Mouse (Mus musculus) hindbrain, embryonic 10.5 days (tissue): ENCODE results near the gene Bcr. TPM values are rescaled to one million over a fixed set of nuclear protein-coding genes. Genes with fewer than 3 reads are reported as not detected.

Experiments
- DNase-seq: peaks from one replicate; pipeline ENCODE4 v3.0.0-alpha.2; 2017; ENCODE audit warnings: low spot score
- H3K27ac ChIP-seq: fragments of 300-500 bp; sonication (generic); 2 replicates; pipeline ENCODE4 v1.5.1; 2016; ENCODE audit warnings: mild to moderate bottlenecking, moderate library complexity
- H3K27me3 ChIP-seq: fragments of 300-500 bp; sonication (generic); 2 replicates; pipeline ENCODE4 v1.6.1; 2016; ENCODE audit warnings: mild to moderate bottlenecking; ENCODE audit not compliant: poor library complexity, insufficient read depth, severe bottlenecking
- H3K36me3 ChIP-seq: fragments of 300-500 bp; sonication (generic); 2 replicates; pipeline ENCODE4 v1.6.1; 2016; ENCODE audit warnings: mild to moderate bottlenecking, moderate library complexity
- H3K4me1 ChIP-seq: fragments of 300-500 bp; sonication (generic); replicated peaks from 2 replicates; pipeline ENCODE4 v1.6.1; 2016; ENCODE audit warnings: mild to moderate bottlenecking
- H3K4me3 ChIP-seq: fragments of 300-500 bp; sonication (generic); 2 replicates; pipeline ENCODE4 v1.5.1; 2016; ENCODE audit warnings: mild to moderate bottlenecking, moderate library complexity
- H3K9me3 ChIP-seq: fragments of 300-500 bp; sonication (generic); 2 replicates; pipeline ENCODE4 v1.6.1; 2016; ENCODE audit warnings: mild to moderate bottlenecking, moderate library complexity
- WGBS: fragments of 180-500 bp; shearing (Covaris S2); methylation state at CpG from one replicate; pipeline ENCODE4 v1.1.7; 2016; 5-methylcytosine and 5-hydroxymethylcytosine counted together
- polyA plus RNA-seq: library from polyadenylated mRNA; unstranded; fragments of >200 nt; fragmentation: Nextera tagmentation; extraction: Ambion mirVana; gene quantifications from 2 replicates; pipeline ENCODE4 v1.2.1, GENCODE M21; 2016

The Bcr gene
- polyA plus RNA-seq, 1 experiment from 2014 or later: 7.8 TPM

DNA sequence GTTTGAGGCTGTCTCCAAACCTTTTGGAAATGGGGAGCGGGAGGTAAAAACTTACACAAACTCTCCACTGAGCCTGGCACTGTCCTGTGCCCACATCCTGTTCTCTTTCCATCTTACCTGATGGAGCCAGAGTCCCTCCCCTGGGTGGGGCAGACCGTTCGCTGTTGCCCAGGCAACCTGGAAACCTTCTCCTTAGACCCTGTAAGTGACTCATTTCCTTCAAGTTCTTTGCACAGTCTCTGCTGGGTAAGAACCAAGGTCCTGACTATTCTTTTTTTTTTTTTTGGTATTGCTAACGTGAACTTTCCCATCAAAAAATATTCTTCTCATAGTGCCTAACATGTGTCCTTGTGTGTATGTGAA, 44.7 kb downstream of the Bcr start:
- Histone ChIP-seq H3K27me3 (peaks cover 32% of the 10 kb centered on the region), H3K9me3 (no peaks in the 10 kb centered on the region), H3K4me3 (no peak overlapping the region), H3K4me1 (peaks cover 49% of the 10 kb centered on the region), H3K27ac (no peak overlapping the region), H3K36me3 (no peaks in the 10 kb centered on the region)
- WGBS: 84% methylated on average over 4 of the region's 4 CpGs
- no peak for DNase-seq

DNA sequence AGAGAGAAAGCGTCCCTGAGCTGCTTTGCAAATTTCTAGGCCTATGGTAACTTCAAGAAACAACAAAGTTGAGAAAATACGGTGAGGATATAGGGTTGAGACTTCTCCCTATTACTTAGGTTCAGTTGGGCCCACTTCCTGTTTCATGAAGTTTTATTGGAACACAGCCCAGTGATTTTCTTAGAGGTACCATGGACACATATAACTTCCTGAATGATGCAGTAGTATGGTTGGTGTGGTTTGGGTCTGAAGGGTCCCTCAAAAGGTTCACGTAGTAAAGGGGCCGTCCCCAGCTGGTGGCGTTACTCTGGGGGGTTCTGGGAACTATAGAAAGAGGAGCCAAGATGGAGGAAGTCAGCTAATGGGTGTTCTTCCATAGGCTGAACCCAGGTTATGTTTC, 45.3 kb downstream of the Bcr start:
- no peak for DNase-seq
- Histone ChIP-seq H3K27me3 (peaks cover 26% of the 10 kb centered on the region), H3K4me1 (peaks cover 43% of the 10 kb centered on the region), H3K27ac (no peak overlapping the region), H3K9me3 (no peaks in the 10 kb centered on the region), H3K4me3 (no peak overlapping the region), H3K36me3 (no peaks in the 10 kb centered on the region)
- WGBS: 95% methylated on average over 5 of the region's 5 CpGs

DNA sequence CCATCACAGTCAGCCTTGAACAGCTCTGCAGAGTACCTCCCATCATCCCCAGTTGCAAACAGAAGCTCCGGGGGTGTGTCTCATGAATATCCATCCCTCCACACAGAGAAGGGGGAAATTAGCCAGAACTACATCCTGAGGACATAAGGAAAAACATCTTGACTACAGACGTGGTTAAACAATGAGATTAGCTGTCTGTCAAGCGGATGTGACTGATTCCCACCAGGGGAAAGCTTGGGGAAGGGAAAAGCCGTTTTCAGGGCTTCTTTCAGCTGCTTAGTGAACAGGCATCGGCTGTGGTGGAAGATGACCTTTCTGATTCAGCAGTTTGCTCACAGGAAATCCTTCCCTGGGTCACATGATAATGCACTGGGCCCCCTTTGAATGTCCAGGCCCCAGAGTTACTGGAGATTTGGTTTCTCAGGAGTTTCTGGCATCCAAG, 46.6 kb downstream of the Bcr start:
- Histone ChIP-seq H3K9me3 (no peaks in the 10 kb centered on the region), H3K36me3 (no peaks in the 10 kb centered on the region), H3K27me3 (peaks cover 13% of the 10 kb centered on the region), H3K27ac (peak overlapping the region; percentile 51), H3K4me3 (no peak overlapping the region), H3K4me1 (peaks cover 40% of the 10 kb centered on the region)
- DNase-seq: peak; percentile 18
- 22% methylated on average over 5 of the region's 5 CpGs for WGBS

DNA sequence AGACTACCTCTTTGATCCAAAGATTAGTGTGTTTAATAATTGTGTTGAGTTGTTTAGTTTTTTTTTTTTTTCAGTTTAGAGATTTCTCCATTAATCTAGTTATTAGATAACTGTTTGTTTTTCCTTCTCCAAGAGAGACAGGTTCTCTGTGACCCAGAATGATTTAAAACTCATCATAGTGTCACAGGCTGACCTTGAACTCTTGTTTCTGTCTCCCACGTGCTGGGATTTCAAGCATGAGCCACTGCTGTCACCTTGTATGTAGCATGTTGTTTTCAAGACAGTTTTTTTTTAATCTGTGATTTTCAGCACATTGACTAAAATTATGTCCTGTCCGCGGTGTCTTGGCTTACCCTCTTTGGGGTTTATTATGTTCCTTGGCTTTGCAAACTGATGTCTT, 47.7 kb downstream of the Bcr start:
- Histone ChIP-seq H3K4me3 (no peak overlapping the region), H3K9me3 (no peaks in the 10 kb centered on the region), H3K27ac (no peak overlapping the region), H3K36me3 (no peaks in the 10 kb centered on the region), H3K27me3 (peaks cover 2% of the 10 kb centered on the region), H3K4me1 (peaks cover 46% of the 10 kb centered on the region)
- 85% methylated on average over 3 of the region's 3 CpGs for WGBS
- DNase-seq: no peak

DNA sequence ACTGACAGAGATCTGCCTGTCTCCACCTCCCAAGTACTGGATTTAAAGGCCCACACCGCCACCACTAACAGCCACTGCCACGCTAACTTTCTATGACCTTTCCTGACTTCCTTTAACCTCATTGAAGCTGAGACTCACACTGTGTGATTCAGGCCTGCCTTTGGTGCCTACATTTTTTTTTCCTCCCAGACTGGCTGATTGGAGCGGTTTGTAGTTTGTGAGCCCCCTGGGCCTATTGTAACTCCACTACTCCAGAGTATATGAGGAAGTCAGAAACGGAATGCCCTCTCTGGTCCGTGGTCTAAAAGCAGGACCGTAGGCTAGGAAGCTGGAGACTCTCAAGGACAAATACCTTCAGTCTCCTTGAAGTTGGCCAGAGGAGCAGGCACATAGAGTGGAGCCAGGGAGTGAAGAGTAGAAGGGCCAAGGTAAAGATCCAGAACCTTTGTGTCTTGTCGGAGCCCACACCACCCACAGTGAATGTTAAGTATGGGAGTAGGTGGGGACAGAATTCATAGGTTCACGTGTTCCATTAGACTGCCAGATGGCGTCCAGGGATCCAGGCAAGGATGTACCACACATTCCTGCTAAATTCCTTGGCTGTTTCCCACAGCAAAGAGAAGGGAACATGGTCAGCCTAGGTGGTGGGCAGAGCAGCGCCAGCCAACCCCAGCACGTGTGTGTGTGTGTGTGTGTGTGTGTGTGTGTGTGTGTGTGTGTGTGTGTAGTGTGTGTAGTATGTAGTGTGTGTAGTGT, 51.2 kb downstream of the Bcr start:
- H3K36me3 ChIP-seq: no peaks in the 10 kb centered on the region
- H3K9me3 ChIP-seq: no peaks in the 10 kb centered on the region
- no peaks in the 10 kb centered on the region for H3K27me3 ChIP-seq
- H3K4me1 ChIP-seq: peaks cover 46% of the 10 kb centered on the region
- no peak overlapping the region for H3K4me3 ChIP-seq
- 86% methylated on average over 11 of the region's 11 CpGs for whole genome bisulfite sequencing
- no peak for DNase-seq
- no peak overlapping the region for H3K27ac ChIP-seq

DNA sequence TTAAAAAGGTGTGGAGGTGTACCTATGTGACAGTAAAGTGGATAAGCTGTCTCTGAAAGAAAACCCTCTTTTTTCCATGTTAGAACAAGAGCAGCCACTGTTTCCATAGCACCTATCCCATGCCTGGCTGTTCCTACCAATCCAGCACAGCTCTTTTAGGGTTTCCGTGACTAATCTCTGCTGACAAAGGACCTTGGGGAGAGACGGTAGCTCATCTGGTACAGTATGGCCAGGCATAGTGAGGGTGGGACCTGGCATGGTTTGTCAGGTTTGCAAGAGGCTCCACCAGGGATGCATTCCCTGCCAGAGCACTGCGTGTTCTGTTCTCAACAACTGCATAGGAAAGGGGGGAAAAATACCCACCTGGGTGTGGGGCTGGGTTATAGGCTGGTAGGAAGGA, 52.0 kb downstream of the Bcr start:
- no peak overlapping the region for H3K4me3 ChIP-seq
- H3K4me1 ChIP-seq: peaks cover 43% of the 10 kb centered on the region
- WGBS: 80% methylated on average over 3 of the region's 3 CpGs
- no peaks in the 10 kb centered on the region for H3K36me3 ChIP-seq
- no peak for DNase-seq
- H3K9me3 ChIP-seq: no peaks in the 10 kb centered on the region
- H3K27ac ChIP-seq: no peak overlapping the region
- no peaks in the 10 kb centered on the region for H3K27me3 ChIP-seq

DNA sequence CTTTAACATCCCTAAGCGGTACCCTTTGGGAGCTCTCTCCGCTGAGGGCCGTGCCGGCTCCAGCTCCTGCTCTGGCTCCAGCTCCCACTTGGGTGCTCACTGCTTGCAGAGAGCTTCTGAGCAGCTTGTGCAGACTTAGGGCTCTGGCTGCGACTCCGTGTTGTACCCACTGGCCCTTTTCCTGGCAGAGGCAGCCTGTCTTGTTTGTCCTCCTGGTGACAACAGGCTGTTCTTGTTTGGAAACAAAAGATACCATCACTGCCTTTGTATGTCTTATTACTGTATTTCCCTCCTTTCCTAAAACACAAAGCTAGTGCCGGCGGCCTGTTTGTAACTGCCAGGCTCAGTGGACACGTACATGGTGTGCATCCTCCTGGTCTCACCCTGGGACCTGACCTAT, 53.2 kb downstream of the Bcr start:
- no peaks in the 10 kb centered on the region for H3K36me3 ChIP-seq
- DNase-seq: no peak
- peaks cover 52% of the 10 kb centered on the region for H3K4me1 ChIP-seq
- WGBS: 91% methylated on average over 9 of the region's 9 CpGs
- H3K27me3 ChIP-seq: no peaks in the 10 kb centered on the region
- no peak overlapping the region; the same call in 1 of the 2 replicates for H3K27ac ChIP-seq
- H3K9me3 ChIP-seq: no peaks in the 10 kb centered on the region
- H3K4me3 ChIP-seq: no peak overlapping the region

DNA sequence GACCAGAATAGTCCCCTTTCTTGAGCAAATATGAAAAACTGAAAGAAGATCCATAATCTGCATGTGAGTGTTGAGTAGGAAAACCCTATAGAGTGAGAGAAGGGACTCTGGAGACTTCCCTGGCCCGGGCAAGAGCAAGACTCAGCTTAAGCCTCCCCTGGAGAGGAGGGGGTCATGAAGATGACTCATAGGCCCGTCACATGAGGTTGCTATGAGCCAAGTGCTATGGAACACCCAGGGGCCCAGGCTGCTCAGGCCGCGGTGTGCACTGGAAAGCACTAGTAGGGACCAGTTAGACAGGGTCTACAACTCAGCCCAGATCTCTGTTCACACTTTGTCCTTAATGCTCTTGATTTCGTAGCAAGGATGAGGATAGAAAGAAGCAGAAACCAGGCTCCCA, 54.8 kb downstream of the Bcr start:
- Histone ChIP-seq H3K4me3 (no peak overlapping the region), H3K27me3 (no peaks in the 10 kb centered on the region), H3K27ac (no peak overlapping the region), H3K4me1 (peaks cover 62% of the 10 kb centered on the region), H3K9me3 (no peaks in the 10 kb centered on the region), H3K36me3 (no peaks in the 10 kb centered on the region)
- DNase-seq: no peak
- 89% methylated on average over 5 of the region's 5 CpGs for WGBS

DNA sequence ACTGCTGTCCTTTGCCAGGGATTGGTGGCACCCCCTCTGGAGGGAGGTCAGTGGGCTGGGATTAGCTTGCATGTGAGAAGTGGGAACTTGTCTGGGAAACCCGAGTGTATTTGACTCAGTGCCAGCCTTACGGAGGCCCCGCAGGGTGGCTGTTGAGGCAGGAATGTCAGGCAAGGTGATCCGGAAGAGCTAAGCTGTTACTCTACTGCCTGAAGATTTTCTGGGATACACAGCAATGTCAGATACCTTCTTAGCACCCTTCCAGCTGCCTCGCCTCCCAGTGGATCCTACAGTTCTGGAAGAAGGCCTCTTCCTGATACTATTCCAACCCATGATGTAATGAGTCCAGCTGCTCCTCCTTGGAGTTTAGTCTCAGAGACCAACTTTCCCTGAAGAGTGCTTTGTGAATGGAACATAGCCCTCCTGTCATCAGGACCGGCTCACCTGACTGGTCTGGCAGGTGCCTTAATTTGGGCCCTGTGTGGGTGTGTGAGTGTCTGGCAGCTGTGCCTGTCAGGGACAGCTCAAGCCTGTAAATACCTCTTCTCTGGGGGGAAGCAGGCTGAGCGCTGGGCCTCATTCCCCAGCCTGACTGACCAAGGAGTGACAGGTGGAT, 56.6 kb downstream of the Bcr start:
- no peak overlapping the region for H3K27ac ChIP-seq
- H3K4me3 ChIP-seq: no peak overlapping the region
- DNase-seq: no peak
- no peaks in the 10 kb centered on the region for H3K27me3 ChIP-seq
- peaks cover 71% of the 10 kb centered on the region for H3K4me1 ChIP-seq
- H3K9me3 ChIP-seq: no peaks in the 10 kb centered on the region
- no peaks in the 10 kb centered on the region for H3K36me3 ChIP-seq
- 85% methylated on average over 7 of the region's 7 CpGs for WGBS

DNA sequence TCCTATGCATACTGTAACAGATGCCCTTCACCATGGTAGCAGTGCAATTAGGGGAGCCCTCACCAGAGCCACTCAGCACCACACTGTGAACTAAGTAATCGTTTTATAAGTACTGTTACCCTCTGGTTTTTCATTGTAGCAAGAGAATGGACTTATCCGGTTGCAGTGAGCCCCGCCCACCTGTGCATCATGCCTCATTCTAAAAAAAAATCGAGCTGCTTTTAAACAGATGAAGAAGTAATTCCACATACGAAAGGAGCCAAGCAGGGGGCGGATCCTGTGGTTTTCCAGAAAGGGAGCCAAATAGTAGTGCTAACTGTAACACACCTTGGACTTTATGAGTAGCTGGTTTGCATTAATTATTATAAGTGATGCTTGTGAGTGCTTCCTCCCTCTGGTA, 58.1 kb downstream of the Bcr start:
- no peaks in the 10 kb centered on the region for H3K27me3 ChIP-seq
- peaks cover 63% of the 10 kb centered on the region for H3K4me1 ChIP-seq
- no peak for DNase-seq
- WGBS: 85% methylated on average over 6 of the region's 6 CpGs
- H3K36me3 ChIP-seq: no peaks in the 10 kb centered on the region
- no peak overlapping the region for H3K27ac ChIP-seq
- no peak overlapping the region for H3K4me3 ChIP-seq
- no peaks in the 10 kb centered on the region for H3K9me3 ChIP-seq

DNA sequence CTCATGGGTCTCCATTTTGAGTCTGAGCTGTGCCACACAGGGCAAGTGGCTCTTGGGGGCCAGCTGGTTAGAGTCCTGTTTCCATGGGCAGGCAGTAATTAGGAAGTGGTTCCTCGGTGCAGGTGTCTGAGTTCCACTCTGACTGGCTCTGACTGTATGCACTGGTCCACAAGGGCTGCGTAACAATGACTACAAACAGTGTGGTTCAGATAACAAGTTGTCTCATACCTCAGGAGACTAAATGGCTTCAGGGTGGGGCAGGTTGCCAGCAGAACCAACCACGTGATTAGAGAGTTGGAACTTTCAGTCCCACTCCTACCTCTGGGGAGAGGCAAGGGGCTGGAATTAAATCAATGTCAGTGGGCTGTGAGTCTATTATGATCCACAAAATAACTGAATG, 59.0 kb downstream of the Bcr start:
- Histone ChIP-seq H3K4me3 (no peak overlapping the region), H3K36me3 (no peaks in the 10 kb centered on the region), H3K9me3 (no peaks in the 10 kb centered on the region), H3K27ac (no peak overlapping the region), H3K4me1 (peaks cover 55% of the 10 kb centered on the region), H3K27me3 (no peaks in the 10 kb centered on the region)
- WGBS: 93% methylated on average over 3 of the region's 3 CpGs
- no peak for DNase-seq

DNA sequence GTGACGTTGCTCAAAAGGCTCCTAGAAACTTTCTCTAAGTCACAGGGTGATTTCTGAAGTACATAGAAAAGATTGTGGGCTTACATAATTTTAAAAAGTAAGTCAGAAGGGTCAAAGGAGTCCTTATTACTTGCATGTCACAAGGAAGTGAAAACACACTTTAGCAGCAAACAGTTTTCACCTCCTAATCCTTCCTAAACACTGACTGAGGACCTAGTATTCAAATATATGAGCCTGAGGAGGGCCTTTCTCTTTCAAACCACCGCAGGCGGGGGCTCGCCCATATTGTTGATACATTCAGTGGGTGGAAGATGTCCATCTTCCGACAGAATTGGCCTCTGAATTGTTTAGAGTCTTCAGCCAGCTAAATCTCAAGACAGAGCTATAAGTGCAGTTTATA, 59.8 kb downstream of the Bcr start:
- H3K9me3 ChIP-seq: no peaks in the 10 kb centered on the region
- H3K27ac ChIP-seq: no peak overlapping the region
- WGBS: 88% methylated on average over 5 of the region's 5 CpGs
- H3K36me3 ChIP-seq: peaks cover 5% of the 10 kb centered on the region
- peaks cover 48% of the 10 kb centered on the region for H3K4me1 ChIP-seq
- no peaks in the 10 kb centered on the region for H3K27me3 ChIP-seq
- DNase-seq: no peak
- no peak overlapping the region for H3K4me3 ChIP-seq

DNA sequence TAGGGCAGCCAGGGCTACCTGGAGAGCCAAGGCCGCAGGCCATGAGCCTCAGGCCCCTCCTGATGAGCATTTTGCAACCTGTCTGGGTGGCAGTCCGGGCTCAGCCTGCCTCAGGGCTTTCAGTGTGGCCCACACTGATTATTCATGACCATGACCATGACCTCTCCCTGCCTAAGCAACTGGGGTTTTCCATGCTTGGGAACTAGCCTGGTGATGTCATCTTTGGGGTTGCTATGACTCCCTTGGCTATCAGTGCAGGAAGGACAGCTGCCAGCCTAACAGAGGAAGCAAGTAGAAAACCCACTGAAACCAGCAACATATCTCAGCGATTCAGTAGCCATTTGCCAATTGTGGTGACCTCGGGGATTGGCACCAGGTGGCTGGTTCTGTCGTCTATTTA, 60.6 kb downstream of the Bcr start:
- 72% methylated on average over 5 of the region's 5 CpGs for WGBS
- Histone ChIP-seq H3K36me3 (peaks cover 14% of the 10 kb centered on the region), H3K9me3 (no peaks in the 10 kb centered on the region), H3K4me1 (peaks cover 46% of the 10 kb centered on the region), H3K27ac (no peak overlapping the region), H3K27me3 (no peaks in the 10 kb centered on the region), H3K4me3 (no peak overlapping the region)
- DNase-seq: peak; percentile 35
